Mouse (Mus musculus): ENCODE data around the gene Srd5a3.

The Srd5a3 gene

DNA sequence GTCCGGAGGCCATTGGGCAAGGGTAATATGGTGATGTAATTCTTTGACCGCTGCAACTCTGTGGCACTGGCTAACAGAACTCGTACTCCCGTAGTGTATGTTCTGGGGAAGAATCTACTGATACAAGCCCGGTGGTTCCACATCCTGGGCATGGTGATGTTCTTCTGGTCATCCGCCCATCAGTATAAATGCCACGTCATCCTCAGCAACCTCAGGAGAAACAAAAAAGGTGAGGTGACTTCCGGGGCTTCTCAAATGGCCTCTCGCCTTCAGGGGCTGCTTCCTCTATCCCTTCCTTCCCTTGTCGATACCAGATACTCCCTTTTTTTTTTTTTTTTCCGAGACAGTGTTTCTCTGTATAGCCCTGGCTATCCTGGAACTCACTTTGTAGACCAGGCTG, 13.4 kb downstream of the Srd5a3 start:
- DNase-seq (ENCODE audit: low read depth, low spot score) = no peak

DNA sequence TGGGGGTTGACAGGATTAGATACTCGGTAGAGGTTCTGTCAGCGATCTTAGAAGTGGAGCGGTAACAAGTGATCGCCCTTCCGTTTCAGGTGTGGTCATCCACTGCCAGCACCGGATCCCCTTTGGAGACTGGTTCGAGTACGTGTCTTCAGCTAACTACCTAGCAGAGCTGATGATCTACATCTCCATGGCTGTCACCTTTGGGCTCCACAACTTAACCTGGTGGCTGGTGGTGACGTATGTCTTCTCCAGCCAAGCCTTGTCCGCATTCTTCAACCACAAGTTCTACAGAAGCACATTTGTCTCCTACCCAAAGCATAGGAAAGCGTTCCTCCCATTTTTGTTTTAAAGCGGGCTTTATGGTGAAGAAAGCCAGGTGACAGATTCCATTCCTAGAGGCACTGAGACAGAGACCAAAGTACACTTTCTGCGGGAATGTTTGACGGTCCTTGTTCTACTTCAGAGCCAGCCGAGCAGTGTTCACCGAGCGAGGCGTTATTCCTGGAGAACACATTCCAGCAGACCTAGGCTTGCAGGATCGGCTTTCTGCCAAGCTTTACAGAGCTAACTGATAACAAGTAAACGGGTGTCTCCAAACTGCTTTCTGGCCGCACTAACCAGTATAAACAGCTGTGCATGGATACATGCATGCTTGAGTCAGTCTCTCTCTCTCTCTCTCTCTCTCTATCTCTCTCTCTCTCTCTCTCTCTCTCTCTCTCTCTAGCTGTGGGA, 14.5 kb downstream of the Srd5a3 start:
- DNase-seq (ENCODE audit: low read depth, low spot score) = no peak

DNA sequence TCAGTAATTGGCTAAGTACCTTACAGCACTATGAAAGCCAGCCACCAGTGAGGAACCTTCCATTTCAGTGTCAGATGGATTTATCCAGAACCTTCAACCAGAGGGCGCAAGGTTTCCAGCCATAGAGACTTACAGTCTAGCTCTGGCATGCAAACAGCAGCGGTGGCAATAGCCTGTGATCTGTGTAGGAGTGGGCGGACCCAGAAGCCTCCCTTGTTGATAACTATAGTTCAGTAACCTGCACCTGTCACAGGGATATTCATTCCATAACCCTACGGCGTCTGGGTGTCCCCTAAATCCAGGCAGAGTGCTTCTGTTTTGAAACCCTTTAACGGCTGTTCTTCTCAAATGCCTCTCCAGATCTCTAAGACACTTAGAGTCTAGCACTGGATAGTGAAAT, 19.5 kb downstream of the Srd5a3 start:
- no peak for DNase-seq (ENCODE audit: low read depth, low spot score)

DNA sequence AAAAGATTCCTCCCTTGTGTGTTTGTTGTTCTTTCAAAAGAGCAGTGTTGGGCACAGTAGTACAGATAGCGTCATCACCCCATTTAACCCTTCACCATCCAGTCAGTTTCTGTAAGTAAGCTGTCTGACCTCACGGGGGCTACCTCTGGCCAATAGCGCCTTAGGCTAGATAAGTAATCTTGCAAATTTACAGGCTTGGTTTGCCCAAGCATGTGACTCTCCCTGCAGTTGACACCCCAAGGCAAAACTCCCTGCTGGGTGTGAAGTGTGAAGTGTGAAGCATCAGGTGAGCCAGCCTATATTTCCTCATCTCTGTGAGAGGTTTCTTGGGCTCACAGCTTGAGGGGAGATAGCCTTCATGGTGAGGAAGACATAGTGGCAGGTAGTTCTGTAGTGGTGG, 20.0 kb downstream of the Srd5a3 start:
- no peak for DNase-seq (ENCODE audit: low read depth, low spot score)

DNA sequence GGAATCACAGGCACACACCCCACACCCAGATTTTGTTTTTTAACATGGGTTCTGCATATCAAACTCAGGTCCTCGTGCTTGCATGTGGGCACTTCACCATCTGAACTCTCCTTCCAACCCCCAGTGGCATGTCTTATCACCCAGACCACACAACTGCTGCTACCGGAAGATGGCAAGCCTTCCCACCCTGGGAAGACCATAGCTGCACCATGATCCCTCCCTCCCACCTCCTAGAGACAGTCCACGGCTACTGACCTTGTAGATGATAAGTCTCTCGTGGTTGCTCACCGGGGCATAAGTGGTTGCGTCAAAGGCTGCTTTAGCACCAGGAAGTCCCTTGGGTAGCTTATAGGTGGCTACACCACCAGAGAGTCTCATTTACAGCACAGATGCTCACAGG, 21.4 kb downstream of the Srd5a3 start:
- no peak for DNase-seq (ENCODE audit: low read depth, low spot score)

DNA sequence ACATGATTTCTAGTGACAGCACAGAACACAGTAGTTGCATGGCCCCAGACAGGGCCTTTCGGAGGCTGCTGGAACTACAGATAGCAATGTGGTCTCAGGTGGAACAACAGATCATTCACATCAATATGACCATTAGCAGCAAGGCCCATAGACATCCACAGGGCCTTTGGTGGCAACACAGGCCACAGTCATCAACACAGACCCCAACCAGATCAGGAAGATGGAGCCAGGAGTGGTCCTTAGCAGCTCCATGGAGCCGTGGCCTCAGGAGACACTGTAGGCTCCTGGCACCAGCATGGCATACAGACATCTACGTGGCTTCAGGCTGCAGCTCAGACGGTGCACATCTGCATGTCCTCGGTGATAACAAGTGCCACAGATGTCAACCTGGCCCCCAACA, 22.9 kb downstream of the Srd5a3 start:
- no peak for DNase-seq (ENCODE audit: low read depth, low spot score)

DNA sequence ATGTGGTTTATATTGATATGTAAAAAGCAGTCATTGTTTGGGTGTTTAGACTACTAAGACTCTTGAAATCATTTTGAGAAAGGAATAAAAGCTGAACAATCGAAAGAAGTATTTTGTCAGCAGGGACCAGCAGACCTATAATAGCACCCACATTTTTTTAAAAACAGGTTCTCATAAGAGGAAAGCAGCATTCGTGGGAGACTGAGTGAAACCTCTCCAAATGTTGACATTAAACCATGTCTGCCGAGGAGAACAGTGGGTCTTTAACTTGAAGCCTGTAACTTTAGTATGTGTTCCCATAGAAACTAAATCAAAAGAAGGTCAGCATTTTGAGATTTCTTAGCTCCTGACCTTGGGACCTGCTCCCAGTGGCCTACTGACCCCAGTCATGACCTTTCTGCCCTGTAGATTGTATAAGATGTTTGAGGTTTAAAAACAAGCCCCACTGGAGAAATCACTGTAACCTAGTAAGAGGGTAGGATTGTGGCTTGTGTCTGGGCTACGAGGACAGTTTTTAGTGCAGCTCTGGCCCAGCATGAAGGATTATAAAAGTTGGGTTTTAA, 23.8 kb downstream of the Srd5a3 start:
- DNase-seq (ENCODE audit: low read depth, low spot score) = no peak

DNA sequence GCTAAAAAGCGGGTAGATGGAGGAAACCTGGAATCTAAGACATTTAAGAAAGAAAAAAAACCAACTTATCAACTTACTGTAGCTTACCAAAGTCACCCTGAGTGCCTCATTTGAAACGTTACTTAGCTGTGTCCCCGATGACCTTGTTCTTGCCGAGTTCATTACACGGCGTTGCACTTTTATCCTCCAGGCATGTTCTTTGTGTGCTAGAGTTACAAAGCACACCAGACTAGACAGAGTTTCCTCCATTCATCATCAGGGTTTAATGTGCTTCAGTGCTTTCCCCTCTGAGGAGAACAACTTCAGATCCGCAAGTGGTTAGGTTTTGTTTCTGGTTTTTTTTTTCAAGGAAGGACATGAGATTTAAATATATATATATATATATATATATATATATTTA, 24.8 kb downstream of the Srd5a3 start:
- DNase-seq (ENCODE audit: low read depth, low spot score) = no peak

DNA sequence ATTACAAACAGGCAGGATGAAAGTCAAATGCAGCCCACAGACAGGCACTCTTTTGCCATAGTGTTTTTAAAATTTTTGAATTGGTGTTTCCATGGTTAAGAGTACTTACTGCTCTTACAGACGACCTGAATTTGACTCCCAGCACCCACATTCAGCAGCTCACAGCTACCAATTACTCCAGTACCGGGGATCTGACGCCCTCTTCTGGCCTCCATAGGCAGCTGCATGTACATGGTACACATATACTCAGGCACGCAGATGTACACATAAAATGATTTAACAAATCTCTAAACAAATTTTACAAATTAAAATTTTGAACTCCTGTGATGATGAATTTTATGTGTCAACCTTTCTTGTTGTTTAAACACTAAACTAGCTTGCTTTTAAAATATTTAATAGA, 30.5 kb downstream of the Srd5a3 start:
- DNase-seq (ENCODE audit: low read depth, low spot score) = no peak

DNA sequence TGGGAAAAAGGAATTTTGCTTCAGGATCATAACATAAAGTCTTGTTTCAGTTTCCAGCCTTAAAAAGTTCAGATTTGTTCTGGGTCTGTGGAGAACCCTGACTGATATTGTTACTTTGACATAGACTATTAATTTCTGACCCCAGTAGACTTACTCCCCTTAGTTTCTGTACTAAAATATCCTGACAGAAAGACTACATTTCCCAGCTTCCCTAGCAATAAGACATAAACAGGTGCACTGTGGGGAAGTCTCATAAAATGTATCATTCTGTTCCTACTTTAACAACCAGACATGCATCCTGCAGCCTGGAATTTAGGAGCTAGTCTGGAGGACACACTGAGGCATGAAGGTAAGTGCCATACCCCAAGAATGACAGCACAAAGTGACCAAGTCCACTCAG, 31.0 kb downstream of the Srd5a3 start:
- no peak for DNase-seq (ENCODE audit: low read depth, low spot score)

DNA sequence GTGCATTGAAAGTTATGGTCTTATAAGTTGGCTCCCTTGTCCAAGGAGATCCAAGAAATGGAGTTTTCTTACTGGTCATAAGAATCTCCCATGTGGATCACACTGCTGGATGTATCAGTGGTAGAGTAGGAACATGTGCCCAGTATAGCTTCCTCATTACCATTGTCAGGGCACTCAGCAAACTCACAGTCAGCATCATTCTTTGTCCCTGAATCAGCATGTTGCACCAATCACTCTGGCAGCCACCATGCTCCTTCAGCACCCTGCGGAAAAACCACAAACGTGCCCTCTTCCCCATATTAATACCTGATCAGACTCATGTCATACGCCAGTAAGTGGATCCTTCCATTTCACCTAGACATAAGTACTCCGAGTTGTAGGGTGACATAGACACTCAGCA, 35.0 kb downstream of the Srd5a3 start:
- DNase-seq (ENCODE audit: low read depth, low spot score) = no peak

DNA sequence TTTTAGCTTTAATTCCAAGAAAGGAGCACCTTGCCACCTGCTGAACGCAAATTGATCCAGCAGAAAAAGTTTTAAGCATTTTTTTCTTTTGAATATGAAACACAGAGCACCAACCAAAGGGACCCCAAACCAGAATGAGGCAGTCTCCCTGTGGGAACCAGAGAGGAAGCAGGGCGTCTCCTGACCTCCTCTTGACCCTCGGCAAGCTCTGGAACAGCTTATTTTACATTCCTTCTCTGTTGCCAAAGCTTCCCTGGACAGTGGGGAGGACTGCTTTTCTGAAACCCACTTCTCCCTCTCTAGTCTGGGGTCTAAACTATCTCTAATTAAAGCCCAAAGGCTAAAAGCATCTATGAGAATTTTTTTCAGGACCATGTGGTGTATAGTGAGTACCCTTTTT, 36.3 kb downstream of the Srd5a3 start:
- no peak for DNase-seq (ENCODE audit: low read depth, low spot score)

DNA sequence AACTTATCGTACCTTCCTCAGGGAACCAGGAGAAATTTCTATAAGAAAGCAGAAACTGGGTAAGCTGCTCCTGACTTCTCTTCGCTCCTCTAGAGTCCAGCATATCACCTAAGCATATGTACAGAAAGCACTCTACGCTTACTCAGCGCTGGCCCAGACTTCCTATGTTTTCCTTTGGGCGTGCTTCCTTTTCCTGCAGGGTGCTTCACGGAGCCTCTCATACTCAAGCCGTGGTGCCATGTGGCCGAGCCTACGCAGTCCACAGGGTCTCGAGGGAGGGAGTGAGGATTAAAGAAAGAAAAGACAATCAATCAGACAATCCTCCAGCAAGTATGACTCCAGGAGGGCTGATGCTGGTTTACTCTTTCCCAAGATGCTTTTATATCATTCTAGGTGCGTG, 36.8 kb downstream of the Srd5a3 start:
- DNase-seq (ENCODE audit: low read depth, low spot score) = no peak

DNA sequence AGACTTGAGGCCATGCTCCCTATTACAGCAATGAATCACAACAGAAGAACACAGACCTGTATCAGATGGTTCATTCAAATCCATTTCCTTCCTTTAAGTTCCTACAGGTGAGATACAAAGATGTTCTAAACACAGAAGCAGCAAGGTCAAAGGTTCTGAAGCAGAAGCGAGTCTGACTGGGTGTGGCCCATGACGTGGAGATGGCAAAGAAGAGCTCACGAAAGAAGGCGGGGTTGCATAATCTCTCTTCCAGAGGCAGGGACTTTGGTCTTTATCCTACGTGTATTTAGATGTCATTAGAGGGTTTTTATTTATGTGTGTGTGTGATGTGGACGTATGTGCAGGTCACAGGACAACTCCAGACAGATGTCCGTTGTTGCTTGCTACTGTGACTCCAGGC, 37.6 kb downstream of the Srd5a3 start:
- no peak for DNase-seq (ENCODE audit: low read depth, low spot score)

DNA sequence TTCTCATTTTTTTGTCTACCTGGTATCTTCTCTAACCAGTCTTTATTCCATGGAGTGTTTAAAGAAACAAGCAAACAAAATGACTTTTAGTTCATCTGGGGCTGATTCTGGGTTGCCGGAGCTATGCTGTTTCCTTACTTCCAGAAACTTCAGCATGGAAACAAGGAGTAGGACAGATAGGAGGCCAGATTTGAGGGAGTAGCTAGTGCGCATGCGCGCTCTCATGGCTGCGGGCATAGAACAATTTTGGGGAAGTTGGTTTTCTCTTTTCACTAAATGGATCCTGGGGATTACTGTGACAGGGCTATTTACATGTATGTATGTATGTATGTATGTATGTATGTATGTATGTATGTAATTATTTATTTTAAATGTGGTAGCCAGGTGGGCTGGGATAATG, 39.1 kb downstream of the Srd5a3 start:
- no peak for DNase-seq (ENCODE audit: low read depth, low spot score)

DNA sequence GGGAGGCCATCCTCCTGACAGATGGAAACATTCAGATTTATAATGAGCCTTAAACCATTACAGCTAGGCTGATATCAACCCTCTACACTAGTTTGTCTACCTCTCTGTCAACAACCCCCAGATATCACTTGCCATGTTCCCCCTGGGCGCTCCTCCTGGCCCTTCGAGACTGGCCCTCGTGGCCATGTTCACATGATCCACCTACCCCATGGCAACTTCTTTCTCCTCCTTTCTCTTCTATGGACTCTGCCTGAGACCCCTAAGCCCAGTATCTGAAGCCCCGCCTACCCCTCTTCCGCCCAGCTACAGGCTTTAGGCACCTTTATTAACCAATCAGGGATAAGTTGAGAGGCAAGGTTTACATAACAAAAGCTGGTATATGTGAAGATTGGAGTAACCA, 39.7 kb downstream of the Srd5a3 start:
- DNase-seq (ENCODE audit: low read depth, low spot score) = no peak

DNA sequence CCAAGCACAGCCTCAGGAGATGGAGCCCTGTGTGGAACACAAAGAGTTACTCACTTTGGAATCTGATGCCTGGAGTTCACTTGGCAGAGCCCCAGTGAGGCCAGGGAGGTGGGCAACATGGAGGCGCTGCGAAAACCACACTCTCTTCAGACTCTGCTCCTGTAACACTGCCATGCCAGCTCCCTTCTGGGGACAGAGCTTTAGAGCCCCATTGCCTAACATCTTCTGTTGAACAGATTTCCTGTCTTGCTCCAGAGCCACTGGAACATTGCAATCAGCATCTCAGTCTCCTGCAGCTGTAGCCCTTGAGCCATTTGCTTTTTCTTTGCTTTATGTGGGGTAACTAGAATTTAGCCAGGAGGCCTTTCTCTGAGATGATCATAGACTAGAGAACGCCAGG, 42.3 kb downstream of the Srd5a3 start:
- no peak for DNase-seq (ENCODE audit: low read depth, low spot score)

DNA sequence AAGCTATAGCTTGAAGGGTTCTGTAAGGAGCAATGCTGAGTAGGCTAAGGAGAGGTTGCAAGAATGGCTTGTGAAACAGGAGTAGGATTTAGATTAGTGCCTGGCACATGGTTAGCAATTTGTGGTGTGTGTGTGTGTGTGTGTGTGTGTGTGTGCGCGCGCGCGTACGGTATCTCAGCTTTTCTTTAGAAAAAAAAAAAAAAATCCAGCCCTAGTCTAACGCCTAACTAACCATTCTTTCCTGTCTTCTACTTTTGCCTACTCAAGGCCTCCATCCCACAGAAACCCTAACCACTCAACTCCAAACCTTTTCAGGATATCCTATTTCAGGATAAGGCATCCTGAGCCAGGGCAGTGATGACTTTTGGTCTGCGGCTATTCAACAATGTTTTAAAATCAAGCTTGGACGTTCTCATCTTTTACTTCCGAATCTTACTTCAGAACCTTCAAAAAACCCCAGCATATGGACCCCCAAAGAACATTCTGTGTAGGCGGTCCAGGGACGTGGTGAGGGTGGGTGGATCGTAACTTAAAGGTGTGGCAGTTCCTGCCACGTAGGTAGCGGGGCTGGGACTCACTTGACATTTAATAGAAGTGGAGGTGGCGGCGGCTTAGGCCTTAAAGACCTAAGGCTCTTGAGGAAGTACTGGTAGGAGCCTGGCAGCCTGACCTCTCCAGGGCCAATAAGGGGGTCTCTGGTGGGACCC, 43.1 kb downstream of the Srd5a3 start:
- no peak for DNase-seq (ENCODE audit: low read depth, low spot score)

DNA sequence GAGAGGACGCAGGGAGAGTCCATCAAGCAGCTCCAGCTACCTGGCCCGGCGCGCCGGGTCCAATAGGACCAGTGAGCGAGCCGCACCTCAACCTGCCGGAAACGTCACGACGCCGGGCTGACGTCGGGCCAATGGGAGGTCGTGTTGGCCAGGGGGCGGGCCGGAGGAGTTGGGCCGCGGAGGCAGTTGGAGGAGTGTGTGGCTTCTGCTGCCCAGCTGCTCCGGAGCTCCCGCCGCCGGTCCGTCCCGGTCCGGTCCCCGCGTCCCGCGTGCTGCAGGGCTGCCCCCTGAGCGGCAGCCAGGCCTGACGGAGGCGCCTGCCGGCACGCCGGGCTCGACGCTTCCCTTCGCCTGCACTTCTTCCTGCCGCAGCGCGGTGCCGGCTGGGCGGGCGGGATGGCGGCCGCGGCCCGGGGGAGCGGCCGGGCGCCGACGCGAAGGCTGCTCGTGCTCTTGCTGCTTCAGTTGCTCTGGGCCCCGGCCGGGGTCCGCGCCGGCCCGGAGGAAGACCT, 43.7 kb downstream of the Srd5a3 start, which contains the start of gene Tmem165:
TSS of gene Tmem165 (plus strand) at position 131 of the 512 bp plus-strand sequence.
- peak; percentile 84 for DNase-seq (ENCODE audit: low read depth, low spot score)

DNA sequence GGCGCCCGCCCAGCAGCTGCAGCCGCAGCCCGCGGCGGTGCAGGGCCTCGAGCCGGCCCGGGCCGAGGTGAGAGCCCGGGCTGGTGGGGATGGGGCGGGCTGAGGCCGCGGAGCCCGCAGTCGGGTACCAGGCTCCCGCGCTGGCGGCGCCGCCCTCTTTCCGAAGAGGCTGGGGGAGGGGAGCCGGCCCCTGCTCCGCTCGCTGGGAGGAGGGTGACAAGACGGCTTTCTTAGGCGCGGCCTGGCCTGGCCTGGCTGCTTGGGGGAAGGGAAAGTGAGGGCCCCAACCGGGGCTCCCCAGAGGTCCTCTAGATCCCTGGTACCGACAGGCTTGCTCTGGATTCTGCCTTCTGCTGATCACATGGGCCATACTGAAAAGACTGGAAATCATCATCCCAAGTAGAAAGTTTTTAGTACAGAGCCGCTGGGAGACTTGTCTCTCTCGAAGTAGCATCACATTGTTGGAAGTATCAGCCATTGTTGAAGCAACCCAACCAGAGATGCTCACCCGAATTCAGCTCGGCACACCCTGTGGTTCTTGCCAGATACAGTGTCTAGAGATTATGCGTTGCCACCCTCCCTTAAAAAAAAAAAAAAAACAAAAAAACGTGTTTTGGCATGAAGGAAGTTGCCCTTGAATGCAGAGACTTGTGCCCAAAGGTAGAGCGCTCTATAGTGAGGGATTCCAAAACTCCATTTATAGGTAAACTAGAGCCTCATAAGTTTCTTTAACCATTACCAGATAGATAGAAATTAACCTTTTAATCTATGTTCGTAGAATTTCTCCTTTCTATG, 44.4 kb downstream of the Srd5a3 start:
- no peak for DNase-seq (ENCODE audit: low read depth, low spot score)

DNA sequence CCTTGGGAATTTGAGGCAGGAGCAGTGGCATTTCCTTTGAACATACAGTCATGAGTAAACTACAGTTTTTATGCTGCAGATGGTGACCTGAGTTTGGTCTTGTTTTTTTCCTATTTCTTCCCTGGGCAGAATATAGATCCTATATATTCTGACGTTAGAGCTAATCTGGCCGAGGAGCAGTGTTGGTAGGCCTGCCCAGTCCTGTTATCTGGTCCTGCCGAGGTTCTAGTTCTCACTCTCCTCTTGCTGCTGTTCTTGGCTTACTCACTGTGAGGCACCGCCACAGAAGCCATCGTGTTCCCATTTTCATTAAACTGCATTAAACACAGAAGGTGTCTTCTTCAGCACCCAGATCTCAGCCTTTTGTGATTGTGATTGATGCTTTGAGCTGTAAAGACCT, 47.8 kb downstream of the Srd5a3 start:
- no peak for DNase-seq (ENCODE audit: low read depth, low spot score)

DNA sequence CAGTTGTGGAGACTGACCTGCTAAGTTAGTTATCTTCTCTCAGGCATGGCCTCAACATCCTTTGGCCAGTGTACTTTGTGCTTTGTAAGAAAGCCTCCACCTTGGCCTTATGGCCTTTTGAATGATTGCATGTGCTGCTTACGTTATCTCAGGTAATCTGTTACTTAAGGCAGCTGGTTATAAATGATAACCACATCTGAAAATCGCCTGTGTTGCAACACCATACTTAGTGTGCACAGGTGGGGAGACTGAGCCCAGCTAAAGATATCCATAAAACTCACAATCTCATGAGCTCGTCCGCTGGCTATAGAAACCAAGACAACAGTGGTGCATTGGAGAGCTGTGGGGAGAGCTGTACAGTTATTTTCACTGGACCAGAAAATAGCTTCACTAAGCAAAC, 50.5 kb downstream of the Srd5a3 start:
- no peak for DNase-seq (ENCODE audit: low read depth, low spot score)
